Mouse (Mus musculus) granulocyte monocyte progenitor cell, adult 5-6 weeks (primary cell): ENCODE measurements at regions not wholly inside any gene's neighbourhood (a gene's known extent, or its start where the extent isn't known, plus 50 kb on each side); places are given as distances from the start of the nearest gene placed in this dataset.

Experiments
- ATAC-seq: replicated peaks from 2 replicates; pipeline ENCODE4 v1.8.0; 2016; ENCODE audit warnings: mild to moderate bottlenecking, moderate TSS enrichment, inconsistent platforms; ENCODE audit not compliant: poor library complexity, severe bottlenecking

DNA sequence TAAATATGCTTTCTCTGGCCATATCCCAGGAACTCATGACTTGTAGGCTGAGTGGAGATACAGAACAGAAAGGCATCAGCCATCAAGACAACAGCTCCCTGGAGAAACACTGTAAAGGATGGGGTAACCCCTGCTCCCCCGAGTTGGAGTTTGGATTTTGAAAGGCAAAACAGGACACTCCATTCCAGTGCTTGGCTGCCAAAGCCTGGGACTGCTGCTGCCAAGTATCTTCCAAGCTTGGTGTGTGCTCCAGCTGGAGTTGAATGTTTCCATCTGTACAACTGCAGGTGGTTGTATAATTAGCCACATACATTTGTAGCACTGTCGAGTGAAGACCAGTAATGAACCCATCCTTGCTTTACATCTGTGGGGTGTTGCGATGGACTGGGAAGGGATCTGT lies 62.1 kb downstream of the 4933412E24Rik start:
- ATAC-seq: no peak

GRCm38 (mm10) chr15:59953857-59954256 lies 62.6 kb downstream of the 4933412E24Rik start:
- no peak for ATAC-seq

DNA sequence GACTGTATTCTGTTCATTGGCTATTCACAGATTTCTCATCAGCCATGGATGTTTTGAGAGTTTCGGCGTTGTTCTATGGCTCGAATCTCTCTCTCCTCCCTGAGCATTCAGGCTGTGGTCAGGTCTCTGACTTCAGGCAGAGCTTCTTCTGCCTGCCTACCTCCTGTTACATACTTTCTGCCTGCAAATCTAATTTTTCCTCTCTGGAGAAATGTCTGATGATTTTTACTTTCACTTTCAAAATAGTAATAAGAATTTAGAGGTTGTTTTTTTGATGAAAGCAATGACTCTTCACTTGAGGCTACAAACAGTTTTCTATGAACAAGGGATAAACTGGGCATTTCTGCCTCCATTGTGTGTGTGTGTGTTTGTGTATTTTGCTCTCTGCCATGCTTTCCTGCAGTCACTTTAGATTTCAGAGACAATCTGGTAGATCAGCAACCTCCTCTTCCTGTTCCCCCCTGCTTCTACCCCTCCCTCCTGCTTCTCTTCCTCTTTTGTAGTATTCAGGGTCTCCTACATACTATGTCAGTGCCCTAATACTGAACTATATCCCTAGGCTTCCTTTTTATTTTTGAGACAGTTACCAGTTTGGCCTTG lies 65.7 kb downstream of the 4933412E24Rik start:
- ATAC-seq: peak; percentile 90

GRCm38 (mm10) chr15:59945208-59945607 lies 71.2 kb downstream of the 4933412E24Rik start:
- no peak for ATAC-seq

GRCm38 (mm10) chr15:59936486-59936885 lies 79.9 kb downstream of the 4933412E24Rik start:
- ATAC-seq: no peak

DNA sequence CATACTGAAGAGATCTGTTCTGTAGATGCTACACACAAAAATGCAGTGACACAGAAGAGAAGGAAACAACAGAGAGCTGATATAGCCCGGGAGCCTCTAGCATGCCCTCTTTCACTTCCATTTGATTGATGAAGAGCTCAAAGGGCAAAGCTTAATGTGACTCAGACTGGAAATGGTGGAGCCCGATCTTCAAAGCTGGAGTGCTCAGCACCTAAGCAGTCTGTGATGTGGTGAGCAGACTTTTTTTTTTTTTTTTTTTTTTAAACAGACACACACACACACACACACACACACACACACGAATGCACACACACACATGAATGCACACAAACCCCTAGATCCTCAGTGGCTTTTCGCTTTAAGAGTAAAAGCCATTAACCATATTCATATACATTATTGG lies 102.6 kb downstream of the 4933412E24Rik start:
- no peak for ATAC-seq

GRCm38 (mm10) chr15:59908300-59908699 lies 108.1 kb downstream of the 4933412E24Rik start:
- no peak for ATAC-seq

DNA sequence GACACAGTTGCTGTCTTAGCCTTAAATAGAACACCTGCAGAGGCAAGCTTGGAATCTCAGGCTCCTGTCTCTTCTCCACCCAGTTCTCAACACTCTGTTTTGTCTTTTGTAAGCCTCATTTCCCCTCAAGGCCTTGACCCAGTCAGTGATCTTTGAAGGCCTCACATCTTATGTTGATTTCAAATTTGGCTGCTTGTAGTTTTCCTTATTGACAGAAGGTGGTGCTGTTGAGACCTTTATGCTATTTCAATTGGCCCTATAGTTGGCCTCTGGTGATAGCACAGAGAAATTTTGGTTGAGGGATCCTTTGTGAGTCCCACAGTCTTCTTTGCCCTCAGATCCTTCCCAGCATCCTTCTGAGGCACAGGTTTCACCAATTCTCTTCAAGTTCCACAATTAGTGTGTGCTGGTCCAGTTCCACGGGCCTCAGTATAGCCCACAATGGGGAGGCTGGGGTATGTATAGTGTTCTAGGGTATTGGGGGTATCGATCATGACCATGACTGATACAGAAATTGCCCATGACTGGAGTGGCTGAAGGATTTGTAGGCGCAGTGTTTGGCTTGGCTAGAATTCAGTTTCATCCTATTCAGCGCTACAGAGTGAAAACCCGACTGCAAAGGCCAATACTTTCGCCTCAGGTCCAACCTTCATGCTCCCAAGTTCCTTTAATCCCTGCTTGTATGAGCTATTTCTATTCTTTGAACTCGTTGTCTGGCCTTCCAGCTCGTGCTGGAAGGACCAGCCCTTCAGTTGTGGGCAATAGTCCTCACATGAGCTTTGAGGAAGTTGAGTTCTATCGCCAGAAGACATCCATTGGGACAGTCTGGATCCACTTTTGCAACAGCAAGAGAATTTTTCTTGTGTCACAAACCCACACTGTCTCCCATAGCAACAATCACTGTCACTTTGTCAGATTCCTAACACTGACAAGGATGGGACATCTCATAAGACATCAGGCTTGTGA lies 110.3 kb downstream of the 4933412E24Rik start:
- peak; percentile 72 for ATAC-seq

- ATAC-seq: no peak
These were observed 111.7 kb downstream of the 4933412E24Rik start for GRCm38 (mm10) chr15:59904741-59905140.

DNA sequence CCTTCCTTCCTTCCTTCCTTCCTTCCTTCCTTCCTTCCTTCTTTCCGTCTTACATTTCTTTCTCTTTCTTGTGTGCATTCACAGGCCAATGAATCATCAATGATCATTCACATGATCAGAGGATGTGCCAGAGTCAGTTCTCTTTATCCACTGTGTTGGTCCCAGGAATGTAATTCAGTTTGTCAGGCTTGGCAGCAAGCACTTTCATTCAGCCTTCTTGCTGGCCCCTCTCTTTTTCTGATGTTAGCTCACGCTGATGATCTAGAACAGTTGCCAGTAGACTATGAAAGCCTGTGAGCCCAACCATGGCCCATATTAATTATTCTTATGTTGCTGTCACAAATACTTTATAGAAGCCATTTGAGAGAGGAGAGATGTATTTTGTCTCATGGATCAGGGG lies 127.4 kb downstream of the 4933412E24Rik start:
- no peak for ATAC-seq

DNA sequence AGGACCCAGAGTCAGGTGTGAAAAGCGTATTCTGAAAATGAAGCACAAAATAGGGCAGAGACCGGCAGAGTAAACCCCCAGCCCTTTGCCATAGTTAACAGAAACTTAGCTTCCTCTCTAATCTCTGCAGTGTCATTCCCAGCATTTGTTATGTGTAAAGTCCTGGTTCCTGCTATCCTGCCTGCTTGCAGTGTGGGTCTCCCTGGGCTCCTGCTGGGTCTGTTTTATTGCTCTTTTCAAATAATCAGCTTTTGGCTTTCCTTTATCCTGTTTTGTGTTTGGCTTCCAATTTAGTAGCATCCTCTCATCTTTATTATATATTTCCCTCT lies 128.3 kb downstream of the 4933412E24Rik start:
- ATAC-seq: no peak; the same call in 1 of the 2 replicates

DNA sequence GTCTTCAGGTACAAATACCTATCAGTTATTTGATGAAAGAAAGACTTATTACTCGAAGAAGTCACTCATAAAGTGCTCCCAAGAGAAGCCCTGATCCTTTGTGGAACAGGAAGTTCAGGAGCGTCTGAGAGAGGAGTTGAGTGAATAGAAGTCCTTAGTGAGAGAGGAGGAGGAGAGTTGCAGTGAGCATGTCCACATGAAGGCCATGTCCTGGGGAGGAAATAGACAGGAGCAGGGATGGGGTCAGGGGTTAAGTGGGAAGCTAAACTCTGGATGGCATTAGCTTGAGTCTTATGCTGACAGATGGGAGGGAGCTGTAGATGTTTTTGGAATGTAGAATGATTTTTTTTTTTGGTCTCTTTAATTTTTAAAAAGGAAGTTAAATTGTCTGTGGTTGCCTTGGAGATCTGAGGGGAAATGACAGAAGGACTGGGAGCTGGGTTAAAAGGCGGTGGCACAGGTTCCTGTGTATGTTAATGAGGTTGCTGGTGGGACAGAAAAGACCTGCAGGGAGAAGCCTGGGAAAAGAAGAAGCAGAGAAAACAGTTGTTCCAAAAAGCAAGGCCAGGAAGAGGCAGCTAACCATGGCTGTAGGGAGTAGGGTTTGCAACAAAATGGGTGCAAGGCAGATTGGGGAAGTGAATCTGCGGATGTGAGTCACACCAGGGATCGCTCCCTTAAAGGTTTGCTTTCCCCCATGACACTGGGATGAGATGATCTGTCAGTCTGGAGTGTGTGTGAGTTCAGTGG lies 128.9 kb downstream of the 4933412E24Rik start:
- peak; percentile 94 for ATAC-seq

GRCm38 (mm10) chr15:59886036-59886435 lies 130.4 kb downstream of the 4933412E24Rik start:
- peak; percentile 64 for ATAC-seq

GRCm38 (mm10) chr15:59882444-59882843 lies 134.0 kb downstream of the 4933412E24Rik start:
- ATAC-seq: no peak

DNA sequence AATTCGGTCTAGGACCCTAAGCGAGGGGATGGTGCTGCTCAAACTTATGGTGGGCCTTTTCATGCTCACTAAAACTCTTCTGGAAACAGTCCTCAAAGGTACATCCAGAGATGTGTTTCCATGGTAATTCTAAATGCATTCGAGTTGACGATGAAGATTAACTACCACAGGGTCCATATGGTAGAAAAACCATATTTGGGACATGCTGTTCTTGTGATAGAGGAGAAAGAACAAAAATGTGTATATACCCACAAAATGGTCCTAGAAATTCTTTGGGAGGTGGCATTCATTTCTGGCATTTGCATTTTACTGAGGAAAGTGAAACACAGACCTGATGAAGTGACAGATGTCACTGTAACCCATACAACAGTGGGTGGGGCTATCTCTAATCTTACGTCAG lies 136.0 kb downstream of the 4933412E24Rik start:
- ATAC-seq: no peak

- no peak for ATAC-seq
These were observed 137.1 kb downstream of the 4933412E24Rik start for GRCm38 (mm10) chr15:59879311-59879710.

- ATAC-seq: no peak
These were observed 140.1 kb downstream of the 4933412E24Rik start for GRCm38 (mm10) chr15:59876279-59876742.

GRCm38 (mm10) chr15:59866701-59867100 lies 149.7 kb downstream of the 4933412E24Rik start:
- ATAC-seq: peak; percentile 64

- peak; percentile 85 for ATAC-seq
These were observed 151.5 kb downstream of the 4933412E24Rik start for GRCm38 (mm10) chr15:59864746-59865499.
